ENCODE assay signal across 21 mouse cellular contexts in genomic region chr3:84468111-84468453, GRCm38 (mm10). TPM values are rescaled to one million over a fixed set of nuclear protein-coding genes. Genes with fewer than 3 reads are reported as not detected.
A peak's percentile ranks its signal among the peaks of the same experiment; 100 is the strongest.
DNase-seq lines count a peak whose midpoint lies in the region; ATAC-seq and TF ChIP-seq lines count a peak whose summit lies in the region.
"Had no signal": no experiment of that assay in that cellular context is flagged by ENCODE, and none has a peak within 500 bp of the region (broad histone marks: within the 10 kb centered on the region; RNA-seq: fewer than 3 reads in every experiment).

No protein-coding gene starts in this region.

- no peak for TF ChIP-seq EP300 in heart, adult 2 months (IDR thresholded peaks at IDR 0.05; ENCODE audit: insufficient read depth, low read depth, low read length)

- WGBS in heart, embryonic 14.5 days: 12% methylated on average over 4 of the region's 4 CpGs
- WGBS in heart, adult 2 months: 59% methylated on average over 4 of the region's 4 CpGs
- 12% methylated on average over 4 of the region's 4 CpGs for WGBS in liver, embryonic 12.5 days (ENCODE audit: insufficient replicate concordance)
- 38% methylated on average over 4 of the region's 4 CpGs for WGBS in hindbrain, embryonic 14.5 days

- H3K4me3 ChIP-seq in heart, embryonic 14.5 days (ENCODE audit: control insufficient read depth in 1 of 2, insufficient read depth in 1 of 2, low read depth in 1 of 2, low read length in 2 of 2): no peak overlapping the region
- no peak overlapping the region for H3K4me3 ChIP-seq in heart, adult 2 months
- H3K4me3 ChIP-seq in brown adipose tissue, adult 24 weeks (ENCODE audit: insufficient read depth, low read depth, low read length): no peak overlapping the region
- H3K4me3 ChIP-seq in liver, embryonic 12.5 days: peak overlapping the region; percentile 11; the same call in 1 of the 2 replicates
- H3K4me3 ChIP-seq in hindbrain, embryonic 14.5 days (replicated peaks; ENCODE audit: low read length): no peak overlapping the region
- H3K4me3 ChIP-seq: embryonic facial prominence, embryonic 13.5 days; kidney, embryonic 15.5 days; limb, embryonic 10.5 days; megakaryocyte, embryonic 14.5 days had no signal

- no peaks in the 10 kb centered on the region for H3K36me3 ChIP-seq in heart, embryonic 14.5 days (ENCODE audit: control insufficient read depth, insufficient read depth, low read length)
- H3K36me3 ChIP-seq in heart, adult 2 months (ENCODE audit: control insufficient read depth, insufficient read depth, low read length): no peaks in the 10 kb centered on the region
- peaks cover 71% of the 10 kb centered on the region for H3K36me3 ChIP-seq in liver, embryonic 12.5 days
- no peaks in the 10 kb centered on the region for H3K36me3 ChIP-seq in hindbrain, embryonic 14.5 days (replicated peaks; ENCODE audit: control insufficient read depth, insufficient read depth)
- H3K36me3 ChIP-seq: embryonic facial prominence, embryonic 13.5 days; kidney, embryonic 15.5 days; limb, embryonic 10.5 days had no signal

- ATAC-seq in heart, embryonic 14.5 days (ENCODE audit: insufficient number of reproducible peaks, insufficient read depth, low FRiP score, low read depth): no peak
- ATAC-seq in liver, embryonic 12.5 days: peak; percentile 10; the same call in 1 of the 2 replicates
- ATAC-seq in megakaryocyte-erythroid progenitor cell, adult 5-6 weeks (replicated peaks; ENCODE audit: low FRiP score, low TSS enrichment, poor library complexity, severe bottlenecking): peak; percentile 42
- ATAC-seq in hindbrain, embryonic 14.5 days (ENCODE audit: low FRiP score): no peak
- ATAC-seq: forebrain, postnatal 0 days; inflammation-experienced regulatory T-cells, adult 6 months had no signal

- H3K27ac ChIP-seq in heart, embryonic 14.5 days (replicated peaks in 1 of 2; ENCODE audit: control insufficient read depth in 1 of 2, insufficient read depth in 1 of 2, low read depth in 2 of 2, low read length in 2 of 2): no peak overlapping the region
- no peak overlapping the region for H3K27ac ChIP-seq in heart, adult 2 months
- 0 out of 2 replicates have a peak overlapping the region, but pooled peaks have one; percentile 16 for H3K27ac ChIP-seq in brown adipose tissue, adult 24 weeks (replicated peaks; ENCODE audit: low read depth, low read length)
- peak overlapping the region; percentile 95 for H3K27ac ChIP-seq in liver, embryonic 12.5 days
- H3K27ac ChIP-seq in hindbrain, embryonic 14.5 days: no peak overlapping the region
- H3K27ac ChIP-seq: embryonic facial prominence, embryonic 13.5 days; limb, embryonic 10.5 days; stomach, postnatal 0 days had no signal

- intact Hi-C loops in heart, adult 2 months (cut with DNase I): no loop called here

- H3K9ac ChIP-seq in heart, embryonic 14.5 days (ENCODE audit: low read length): no peak overlapping the region
- H3K9ac ChIP-seq in heart, adult 2 months (ENCODE audit: low read depth, low read length): no peak overlapping the region
- peak overlapping the region; percentile 42 for H3K9ac ChIP-seq in liver, embryonic 12.5 days
- H3K9ac ChIP-seq in hindbrain, embryonic 14.5 days: no peak overlapping the region
- H3K9ac ChIP-seq: embryonic facial prominence, embryonic 13.5 days; forebrain, postnatal 0 days; kidney, embryonic 15.5 days had no signal

- H3K79me2 ChIP-seq in heart, adult 2 months (replicated peaks; ENCODE audit: control insufficient read depth, insufficient read depth, low read length): no peaks in the 10 kb centered on the region

- DNase-seq in heart, adult 2 months: no peak
- no peak for DNase-seq in Muller cell, postnatal 12 days (ENCODE audit: inconsistent ontology term)
- no peak for DNase-seq in hindbrain, embryonic 14.5 days (ENCODE audit: low spot score)
- DNase-seq: B cell, adult 2 months; cerebellum, adult 11 months; cerebellum, postnatal 10 days; forebrain, postnatal 0 days; gastrocnemius, postnatal 10 days; lung, adult 18-20 months; right cerebral cortex, postnatal 4 days; thymus, postnatal 36 days had no signal

- peaks cover 17% of the 10 kb centered on the region for H3K27me3 ChIP-seq in heart, embryonic 14.5 days (ENCODE audit: control insufficient read depth, insufficient read depth, low read length)
- no peaks in the 10 kb centered on the region for H3K27me3 ChIP-seq in heart, adult 2 months (ENCODE audit: control insufficient read depth, insufficient read depth, low read length)
- H3K27me3 ChIP-seq in liver, embryonic 12.5 days (replicated peaks): no peaks in the 10 kb centered on the region; the same call in 1 of the 2 replicates
- H3K27me3 ChIP-seq in hindbrain, embryonic 14.5 days (ENCODE audit: control insufficient read depth, insufficient read depth, low read length): no peaks in the 10 kb centered on the region
- H3K27me3 ChIP-seq: embryonic facial prominence, embryonic 13.5 days; kidney, embryonic 15.5 days had no signal

- peaks cover 16 to 34% of the 10 kb centered on the region in 2 experiments for H3K4me1 ChIP-seq in heart, embryonic 14.5 days (ENCODE audit: control insufficient read depth in 2 of 2, insufficient read depth in 2 of 2, low read length in 2 of 2)
- peaks cover 2% of the 10 kb centered on the region for H3K4me1 ChIP-seq in heart, adult 2 months (ENCODE audit: control insufficient read depth, insufficient read depth, low read length)
- H3K4me1 ChIP-seq in brown adipose tissue, adult 24 weeks (ENCODE audit: control insufficient read depth, insufficient read depth, insufficient read length, low read length): peaks cover 10% of the 10 kb centered on the region; the same call in 1 of the 2 replicates
- H3K4me1 ChIP-seq in liver, embryonic 12.5 days: peaks cover 93% of the 10 kb centered on the region
- H3K4me1 ChIP-seq in hindbrain, embryonic 14.5 days (replicated peaks; ENCODE audit: control insufficient read depth, insufficient read depth, low read length): no peaks in the 10 kb centered on the region

- H3K9me3 ChIP-seq in heart, embryonic 14.5 days (ENCODE audit: control insufficient read depth, low read length): no peaks in the 10 kb centered on the region
- H3K9me3 ChIP-seq in liver, embryonic 12.5 days (replicated peaks): no peaks in the 10 kb centered on the region
- no peaks in the 10 kb centered on the region for H3K9me3 ChIP-seq in hindbrain, embryonic 14.5 days (ENCODE audit: control insufficient read depth, low read length)
- H3K9me3 ChIP-seq: embryonic facial prominence, embryonic 13.5 days; kidney, embryonic 15.5 days; limb, embryonic 10.5 days had no signal

- no peak for TF ChIP-seq CTCF in heart, adult 2 months (IDR thresholded peaks at IDR 0.05)

- no peak for TF ChIP-seq POLR2A in heart, adult 2 months (IDR thresholded peaks at IDR 0.05; ENCODE audit: insufficient read depth, low read depth, low read length)

- H3K4me2 ChIP-seq in heart, embryonic 14.5 days (ENCODE audit: low read length): peak overlapping the region; percentile 18; the same call in 1 of the 2 replicates
- H3K4me2 ChIP-seq in liver, embryonic 12.5 days: peak overlapping the region; percentile 52
- H3K4me2 ChIP-seq in hindbrain, embryonic 14.5 days (replicated peaks): no peak overlapping the region
- H3K4me2 ChIP-seq: embryonic facial prominence, embryonic 13.5 days; kidney, embryonic 15.5 days had no signal

RNA-seq across cellular contexts. Expression of gene Fhdc1, which starts 12.1 kb away (rescaled TPM):
- 0.68 and 0.80 TPM in 2 replicates for polyA plus RNA-seq in heart, embryonic 14.5 days (2014; fragmentation: Nextera tagmentation; extraction: Ambion mirVana)
- under 1 TPM; 0.59 to 0.60 TPM for total RNA-seq in heart, adult 2 months (2021)
- polyA plus RNA-seq in heart, adult 2 months (2012; rRNA removed): 0.09 and 0.39 TPM in 2 replicates
- polyA plus RNA-seq in brown adipose tissue, adult 24 weeks (2012; ENCODE audit: insufficient read depth, insufficient read length, missing spikeins): 2.0 and 4.1 TPM in 2 replicates
- 26.5 and 31.5 TPM in 2 replicates for polyA plus RNA-seq in liver, embryonic 12.5 days (2016; fragmentation: Nextera tagmentation; extraction: Ambion mirVana)
- total RNA-seq in megakaryocyte-erythroid progenitor cell, adult 5-6 weeks (2014; fragmentation: Nextera tagmentation): 0.59 and 0.79 TPM in 2 replicates
- total RNA-seq in megakaryocyte-erythroid progenitor cell, adult 5-6 weeks (2017): 1.6 and 2.0 TPM in 2 replicates
- 5.2 and 6.1 TPM in 2 replicates for polyA plus RNA-seq in hindbrain, embryonic 14.5 days (2014; fragmentation: Nextera tagmentation; extraction: Ambion mirVana)

Comparison
In these comparisons a context has a peak if more than half of its experiments do, and no peak if none do; other contexts are left out.
1. ATAC-seq: peak in liver, embryonic 12.5 days (single experiment) and megakaryocyte-erythroid progenitor cell, adult 5-6 weeks (single experiment); none in heart, embryonic 14.5 days (single experiment) and hindbrain, embryonic 14.5 days (single experiment).
2. H3K27ac ChIP-seq: peak in brown adipose tissue, adult 24 weeks (single experiment) and liver, embryonic 12.5 days (single experiment); none in heart, embryonic 14.5 days (0 of 2), heart, adult 2 months (single experiment) and hindbrain, embryonic 14.5 days (single experiment).